Mouse (Mus musculus) lung, adult 2 months (tissue): ENCODE data around the gene Ajap1. TPM values are rescaled to one million over a fixed set of nuclear protein-coding genes. Genes with fewer than 3 reads are reported as not detected.

Experiments used
- DNase-seq: peaks from one replicate; pipeline ENCODE4 v3.0.0; 2022
- H3K4me1 ChIP-seq: fragments of 200-500 bp; 2 replicates; pipeline ENCODE4 v1.6.1; 2011; ENCODE audit warnings: low read length; ENCODE audit not compliant: control insufficient read depth, insufficient read depth
- H3K4me3 ChIP-seq: fragments of 200-500 bp; replicated peaks from 2 replicates; pipeline ENCODE3; 2011; ENCODE audit warnings: low read depth, mild to moderate bottlenecking, control low read depth, low read length; ENCODE audit errors: extremely low read depth
- CTCF ChIP-seq: fragments of 200-500 bp; IDR thresholded peaks from 2 replicates; pipeline ENCODE4 v1.5.1; 2011; ENCODE audit warnings: mild to moderate bottlenecking, low read length, control low read depth; ENCODE audit not compliant: insufficient read depth
- POLR2A ChIP-seq: fragments of 200-500 bp; IDR thresholded peaks from 2 replicates; pipeline ENCODE4 v1.6.1; 2011; ENCODE audit warnings: low read depth, mild to moderate bottlenecking, control low read depth, low read length, borderline replicate concordance; ENCODE audit errors: extremely low read depth
- WGBS: fragments of 180-500 bp; shearing (Covaris S2); methylation state at CpG from one replicate; pipeline ENCODE4 v1.1.7; 2018; 5-methylcytosine and 5-hydroxymethylcytosine counted together
- polyA plus RNA-seq: library from polyadenylated mRNA; depleted of rRNA; stranded (reverse); fragments of >200 nt; gene quantifications from 2 replicates; pipeline ENCODE4 v1.2.3, GENCODE M21; 2012

Gene Ajap1
- polyA plus RNA-seq, 1 experiment: 0.57 TPM

GRCm38 (mm10) chr4:153489116-153489515, 6.5 kb upstream of the Ajap1 start:
- no peak for TF ChIP-seq CTCF
- no peak for TF ChIP-seq POLR2A
- 77% methylated on average over 8 of the region's 8 CpGs for WGBS

GRCm38 (mm10) chr4:153485913-153486312, 3.3 kb upstream of the Ajap1 start:
- H3K4me1 ChIP-seq: no peaks in the 10 kb centered on the region
- TF ChIP-seq CTCF (no peak), POLR2A (no peak)
- no peak for DNase-seq
- WGBS: 31% methylated on average over 4 of the region's 4 CpGs
- no peak overlapping the region for H3K4me3 ChIP-seq

More at GRCm38 (mm10) chr4:153489116-153489515, 6.5 kb upstream of the Ajap1 start:
- H3K4me1 ChIP-seq: no peaks in the 10 kb centered on the region
- no peak for DNase-seq
- no peak overlapping the region for H3K4me3 ChIP-seq

- peak; percentile 26 for DNase-seq
- Histone ChIP-seq H3K4me1 (no peaks in the 10 kb centered on the region), H3K4me3 (no peak overlapping the region)
- WGBS: 3% methylated on average over 7 of the region's 7 CpGs
- TF ChIP-seq CTCF (peak; percentile 43; the same call in 1 of the 2 replicates), POLR2A (no peak)
These were observed 1.8 kb upstream of the Ajap1 start for GRCm38 (mm10) chr4:153484392-153484791.

- TF ChIP-seq CTCF (no peak), POLR2A (no peak)
- WGBS: 2% methylated on average over 71 of the region's 71 CpGs
- H3K4me3 ChIP-seq: no peak overlapping the region
- no peak for DNase-seq
- no peaks in the 10 kb centered on the region for H3K4me1 ChIP-seq
These were observed 1.0 kb downstream of the Ajap1 start for GRCm38 (mm10) chr4:153481361-153482234.

GRCm38 (mm10) chr4:153480551-153481262, 1.9 kb downstream of the Ajap1 start:
- TF ChIP-seq CTCF: 0 out of 2 replicates have a peak, but pooled peaks have one; percentile 7
- no peak for TF ChIP-seq POLR2A
- no peak for DNase-seq
- no peaks in the 10 kb centered on the region for H3K4me1 ChIP-seq
- WGBS: 4% methylated on average over 19 of the region's 19 CpGs
- no peak overlapping the region for H3K4me3 ChIP-seq

GRCm38 (mm10) chr4:153479144-153479543, 3.5 kb downstream of the Ajap1 start:
- DNase-seq: no peak
- WGBS: 24% methylated on average over 8 of the region's 8 CpGs
- H3K4me1 ChIP-seq: no peaks in the 10 kb centered on the region
- no peak overlapping the region for H3K4me3 ChIP-seq
- TF ChIP-seq POLR2A (no peak), CTCF (no peak)

GRCm38 (mm10) chr4:153473480-153474252, 8.9 kb downstream of the Ajap1 start:
- Histone ChIP-seq H3K4me1 (no peaks in the 10 kb centered on the region), H3K4me3 (no peak overlapping the region)
- TF ChIP-seq CTCF: no peak
- no peak for TF ChIP-seq POLR2A
- DNase-seq: no peak
- WGBS: 61% methylated on average over 4 of the region's 4 CpGs

GRCm38 (mm10) chr4:153469712-153470111, 12.9 kb downstream of the Ajap1 start:
- WGBS: 81% methylated on average over 15 of the region's 15 CpGs
- DNase-seq: no peak
- TF ChIP-seq CTCF: no peak
- Histone ChIP-seq H3K4me1 (no peaks in the 10 kb centered on the region), H3K4me3 (no peak overlapping the region)

GRCm38 (mm10) chr4:153459934-153460333, 22.7 kb downstream of the Ajap1 start:
- Histone ChIP-seq H3K4me3 (no peak overlapping the region), H3K4me1 (no peaks in the 10 kb centered on the region)
- TF ChIP-seq POLR2A (no peak), CTCF (no peak)
- 78% methylated on average over 15 of the region's 15 CpGs for WGBS
- no peak for DNase-seq

GRCm38 (mm10) chr4:153459503-153459902, 23.1 kb downstream of the Ajap1 start:
- TF ChIP-seq POLR2A (no peak), CTCF (no peak)
- 87% methylated on average over 9 of the region's 9 CpGs for WGBS
- Histone ChIP-seq H3K4me3 (no peak overlapping the region), H3K4me1 (no peaks in the 10 kb centered on the region)
- DNase-seq: no peak
